9 mouse cellular contexts compared by ENCODE assay signal in genomic region chr19:34241247-34241915, GRCm38 (mm10). TPM values are rescaled to one million over a fixed set of nuclear protein-coding genes. Genes with fewer than 3 reads are reported as not detected.
DNase-seq lines count a peak whose midpoint lies in the region; ATAC-seq and TF ChIP-seq lines count a peak whose summit lies in the region.
"Had no signal": no experiment of that assay in that cellular context is flagged by ENCODE, and none has a peak within 500 bp of the region (broad histone marks: within the 10 kb centered on the region; RNA-seq: fewer than 3 reads in every experiment).

No protein-coding gene starts in this region.

- H3K9ac ChIP-seq in hindbrain, postnatal 0 days (replicated peaks; ENCODE audit: low read length), result no peak overlapping the region
- H3K9ac ChIP-seq in MEL (ENCODE audit: control insufficient read depth, low read depth, low read length, poor library complexity, severe bottlenecking), result no peak overlapping the region

- H3K4me1 ChIP-seq in hindbrain, postnatal 0 days (ENCODE audit: insufficient read depth, low read length), result no peaks in the 10 kb centered on the region
- no peaks in the 10 kb centered on the region for H3K4me1 ChIP-seq in hindbrain, embryonic 10.5 days (replicated peaks)
- H3K4me1 ChIP-seq in MEL (ENCODE audit: control insufficient read depth in 1 of 2, insufficient read depth in 2 of 2, low read length in 2 of 2), result no peaks in the 10 kb centered on the region

- no peaks in the 10 kb centered on the region for H3K27me3 ChIP-seq in hindbrain, postnatal 0 days (ENCODE audit: insufficient read depth, low read length)
- H3K27me3 ChIP-seq in hindbrain, embryonic 10.5 days (ENCODE audit: insufficient read depth, poor library complexity, severe bottlenecking), result no peaks in the 10 kb centered on the region
- H3K27me3 ChIP-seq in MEL (ENCODE audit: control insufficient read depth in 1 of 2, insufficient read depth in 2 of 2, low read length in 2 of 2), result no peaks in the 10 kb centered on the region; a peak in 1 of 4 replicates
- H3K27me3 ChIP-seq in splenic B cell, adult 2 months (ENCODE audit: control insufficient read depth, insufficient read depth, low read length, poor library complexity, severe bottlenecking), result no peaks in the 10 kb centered on the region

- no peaks in the 10 kb centered on the region for H3K9me3 ChIP-seq in hindbrain, postnatal 0 days (ENCODE audit: low read length)
- H3K9me3 ChIP-seq in hindbrain, embryonic 10.5 days, result no peaks in the 10 kb centered on the region
- H3K9me3 ChIP-seq in MEL (replicated peaks; ENCODE audit: insufficient read depth, low read length), result no peaks in the 10 kb centered on the region

- H3K4me2 ChIP-seq in hindbrain, postnatal 0 days (ENCODE audit: low read depth, low read length), result no peak overlapping the region

- no peak overlapping the region for H3K4me3 ChIP-seq in hindbrain, postnatal 0 days (ENCODE audit: low read length)
- no peak overlapping the region for H3K4me3 ChIP-seq in hindbrain, embryonic 10.5 days
- H3K4me3 ChIP-seq in MEL (ENCODE audit: control insufficient read depth in 1 of 2, insufficient read depth in 1 of 2, low read depth in 2 of 2, low read length in 2 of 2), result no peak overlapping the region

- no peaks in the 10 kb centered on the region for H3K36me3 ChIP-seq in hindbrain, postnatal 0 days (ENCODE audit: insufficient read depth, low read length)
- H3K36me3 ChIP-seq in hindbrain, embryonic 10.5 days, result no peaks in the 10 kb centered on the region
- no peaks in the 10 kb centered on the region for H3K36me3 ChIP-seq in MEL (ENCODE audit: control insufficient read depth in 1 of 2, insufficient read depth in 2 of 2, low read length in 2 of 2)
- peaks cover 12% of the 10 kb centered on the region; the same call in 1 of the 2 replicates for H3K36me3 ChIP-seq in splenic B cell, adult 2 months (ENCODE audit: control insufficient read depth, insufficient read depth, low read length, poor library complexity, severe bottlenecking)

- H3K79me2 ChIP-seq in MEL (ENCODE audit: control insufficient read depth, insufficient read depth, low read length, poor library complexity), result no peaks in the 10 kb centered on the region

- TF ChIP-seq CTCF in hindbrain, postnatal 0 days (IDR thresholded peaks at IDR 0.05; ENCODE audit: low read depth), result peak; percentile 74
- peak in 2 of 3 experiments; percentile 43 to 76; a peak in 3 of 6 replicates for TF ChIP-seq CTCF in MEL (IDR thresholded peaks at IDR 0.05 in 2 of 3, conservative IDR thresholded peaks at IDR 0.05 in 1 of 3; ENCODE audit: control insufficient read depth in 1 of 3, insufficient read depth in 1 of 3, low read depth in 2 of 3, low read length in 3 of 3, poor library complexity in 1 of 3, severe bottlenecking in 1 of 3)

- TF ChIP-seq RAD21 in MEL (IDR thresholded peaks at IDR 0.05; ENCODE audit: low read depth, low read length), result peak; percentile 66

- peak; percentile 71 for DNase-seq in hindbrain, postnatal 0 days (ENCODE audit: low spot score)
- DNase-seq in hindbrain, embryonic 10.5 days (ENCODE audit: low spot score), result no peak
- DNase-seq in A20 (ENCODE audit: low read depth, low spot score), result peak; percentile 54
- DNase-seq in MEL (ENCODE audit: low read depth, low spot score), result peak; percentile 50
- peak; percentile 70 for DNase-seq in splenic B cell, adult 2 months (ENCODE audit: low read depth, low spot score)
- DNase-seq in spleen, adult 18-20 months, result no peak
- DNase-seq in layer of hippocampus, postnatal 36 days, result no peak

- WGBS in hindbrain, postnatal 0 days, result 69% methylated on average over 15 of the region's 15 CpGs
- 70% methylated on average over 15 of the region's 15 CpGs for WGBS in hindbrain, embryonic 10.5 days

- ATAC-seq in hindbrain, postnatal 0 days, result 0 out of 2 replicates have a peak, but pooled peaks have one; percentile 25
- peak; percentile 56; the same call in 1 of the 2 replicates for ATAC-seq in granulocyte monocyte progenitor cell, adult 5-6 weeks (replicated peaks; ENCODE audit: poor library complexity, severe bottlenecking)

- TF ChIP-seq EP300 in MEL (IDR thresholded peaks at IDR 0.05; ENCODE audit: low read depth in 1 of 2, low read length in 2 of 2), result no peak

- no peak for TF ChIP-seq POLR2A in MEL (IDR thresholded peaks at IDR 0.05; ENCODE audit: control insufficient read depth in 1 of 2, insufficient read depth in 1 of 2, low read depth in 1 of 2, low read length in 2 of 2, poor library complexity in 1 of 2)

- no peak overlapping the region for H3K27ac ChIP-seq in hindbrain, postnatal 0 days
- H3K27ac ChIP-seq in hindbrain, embryonic 10.5 days, result no peak overlapping the region
- no peak overlapping the region for H3K27ac ChIP-seq in MEL (ENCODE audit: control insufficient read depth, low read depth, low read length)

TF ChIP-seq in MEL, 35 proteins besides CTCF, POLR2A, EP300 and RAD21:
- TF ChIP-seq SMC3 (IDR thresholded peaks at IDR 0.05; ENCODE audit: low read depth, low read length), result peak; percentile 60
- no peak for TF ChIP-seq MYB (IDR thresholded peaks at IDR 0.05; ENCODE audit: low read depth, low read length)
- peak; percentile 33; the same call in 1 of the 2 replicates for TF ChIP-seq ZC3H11A (IDR thresholded peaks at IDR 0.05; ENCODE audit: low read depth, low read length)

RNA-seq across cellular contexts. Expression of gene Acta2, which starts 14.0 kb away (rescaled TPM):
- 8.1 and 8.6 TPM in 2 replicates for total RNA-seq in hindbrain, postnatal 0 days (2014; rRNA removed)
- 6.7 and 13.1 TPM in 2 replicates for polyA plus RNA-seq in hindbrain, postnatal 0 days (2015; fragmentation: Nextera tagmentation; extraction: Ambion mirVana)
- 22.6 and 31.1 TPM in 2 replicates for polyA plus RNA-seq in hindbrain, embryonic 10.5 days (2016; fragmentation: Nextera tagmentation; extraction: Ambion mirVana)
- total RNA-seq in MEL (2012; rRNA removed), result not detected in 2 replicates
- polyA plus RNA-seq in MEL (2012; ENCODE audit: insufficient read depth in 1 of 2, insufficient read length in 2 of 2, low read depth in 1 of 2, low replicate concordance in 2 of 2, missing spikeins in 1 of 2), result not detected
- total RNA-seq in granulocyte monocyte progenitor cell, adult 5-6 weeks (2014; fragmentation: Nextera tagmentation), result 2.1 TPM in 1 of 2 replicates, not detected in the other
- 0.17 and 0.21 TPM in 2 replicates for total RNA-seq in granulocyte monocyte progenitor cell, adult 5-6 weeks (2017)
- total RNA-seq in layer of hippocampus, postnatal 36 days (2021), result 10 to 100 TPM; 13.7 to 16.7 TPM

RNA-seq across cellular contexts. Expression of gene Fas, which starts 49.1 kb away (rescaled TPM):
- 0.47 and 0.78 TPM in 2 replicates for total RNA-seq in hindbrain, postnatal 0 days (2014; rRNA removed)
- 2.4 and 2.8 TPM in 2 replicates for polyA plus RNA-seq in hindbrain, postnatal 0 days (2015; fragmentation: Nextera tagmentation; extraction: Ambion mirVana)
- polyA plus RNA-seq in hindbrain, embryonic 10.5 days (2016; fragmentation: Nextera tagmentation; extraction: Ambion mirVana), result 0.15 and 0.31 TPM in 2 replicates
- total RNA-seq in MEL (2012; rRNA removed), result not detected in 2 replicates
- not detected for polyA plus RNA-seq in MEL (2012; ENCODE audit: insufficient read depth in 1 of 2, insufficient read length in 2 of 2, low read depth in 1 of 2, low replicate concordance in 2 of 2, missing spikeins in 1 of 2)
- 2.7 TPM in 1 of 2 replicates, not detected in the other for total RNA-seq in granulocyte monocyte progenitor cell, adult 5-6 weeks (2014; fragmentation: Nextera tagmentation)
- 0.15 and 3.4 TPM in 2 replicates for total RNA-seq in granulocyte monocyte progenitor cell, adult 5-6 weeks (2017)
- 1 to 10 TPM; 1.6 to 3.5 TPM for total RNA-seq in layer of hippocampus, postnatal 36 days (2021)
- polyA plus RNA-seq: testis, adult 2 months had no signal

RNA-seq across cellular contexts. Expression of gene Stambpl1, which starts 49.4 kb away (rescaled TPM):
- 16.1 and 21.2 TPM in 2 replicates for total RNA-seq in hindbrain, postnatal 0 days (2014; rRNA removed)
- polyA plus RNA-seq in hindbrain, postnatal 0 days (2015; fragmentation: Nextera tagmentation; extraction: Ambion mirVana), result 19.4 and 19.5 TPM in 2 replicates
- polyA plus RNA-seq in hindbrain, embryonic 10.5 days (2016; fragmentation: Nextera tagmentation; extraction: Ambion mirVana), result 2.9 and 3.7 TPM in 2 replicates
- not detected in 2 replicates for total RNA-seq in MEL (2012; rRNA removed)
- not detected for polyA plus RNA-seq in MEL (2012; ENCODE audit: insufficient read depth in 1 of 2, insufficient read length in 2 of 2, low read depth in 1 of 2, low replicate concordance in 2 of 2, missing spikeins in 1 of 2)
- 12.4 and 34.2 TPM in 2 replicates for total RNA-seq in granulocyte monocyte progenitor cell, adult 5-6 weeks (2014; fragmentation: Nextera tagmentation)
- total RNA-seq in granulocyte monocyte progenitor cell, adult 5-6 weeks (2017), result 12.7 and 23.8 TPM in 2 replicates
- 10 to 100 TPM; 20.4 to 20.8 TPM for total RNA-seq in layer of hippocampus, postnatal 36 days (2021)

Comparison
In these comparisons a context has a peak if more than half of its experiments do, and no peak if none do; other contexts are left out.
1. DNase-seq: peak in hindbrain, postnatal 0 days (single experiment), A20 (single experiment), MEL (single experiment) and splenic B cell, adult 2 months (single experiment); none in hindbrain, embryonic 10.5 days (single experiment), spleen, adult 18-20 months (0 of 2) and layer of hippocampus, postnatal 36 days (0 of 2).
2. RNA of gene Stambpl1, which starts 49.4 kb away (total RNA-seq): 12.4 to 34.2 TPM in granulocyte monocyte progenitor cell, adult 5-6 weeks, 16.1 to 21.2 TPM in hindbrain, postnatal 0 days and 20.4 to 20.8 TPM in layer of hippocampus, postnatal 36 days; not detected in MEL; every median in the first group is over 10 times any median in the second.